Mouse (Mus musculus) left cerebral cortex, adult 9 months (tissue): Measurements from ENCODE around the gene Rps6kl1.
A peak's percentile ranks its signal among the peaks of the same experiment; 100 is the strongest.
"Not testable (repeated sequence)": the region's sequence is repeated elsewhere in the genome, so short reads cannot be mapped to it uniquely, and the experiment has no call there.

Experiments
- DNase-seq, 2 experiments: peaks; one replicate each; pipeline ENCODE4 v3.0.0; 2022; ENCODE audit warnings: low spot score in 2 of 2

Gene Rps6kl1

DNA sequence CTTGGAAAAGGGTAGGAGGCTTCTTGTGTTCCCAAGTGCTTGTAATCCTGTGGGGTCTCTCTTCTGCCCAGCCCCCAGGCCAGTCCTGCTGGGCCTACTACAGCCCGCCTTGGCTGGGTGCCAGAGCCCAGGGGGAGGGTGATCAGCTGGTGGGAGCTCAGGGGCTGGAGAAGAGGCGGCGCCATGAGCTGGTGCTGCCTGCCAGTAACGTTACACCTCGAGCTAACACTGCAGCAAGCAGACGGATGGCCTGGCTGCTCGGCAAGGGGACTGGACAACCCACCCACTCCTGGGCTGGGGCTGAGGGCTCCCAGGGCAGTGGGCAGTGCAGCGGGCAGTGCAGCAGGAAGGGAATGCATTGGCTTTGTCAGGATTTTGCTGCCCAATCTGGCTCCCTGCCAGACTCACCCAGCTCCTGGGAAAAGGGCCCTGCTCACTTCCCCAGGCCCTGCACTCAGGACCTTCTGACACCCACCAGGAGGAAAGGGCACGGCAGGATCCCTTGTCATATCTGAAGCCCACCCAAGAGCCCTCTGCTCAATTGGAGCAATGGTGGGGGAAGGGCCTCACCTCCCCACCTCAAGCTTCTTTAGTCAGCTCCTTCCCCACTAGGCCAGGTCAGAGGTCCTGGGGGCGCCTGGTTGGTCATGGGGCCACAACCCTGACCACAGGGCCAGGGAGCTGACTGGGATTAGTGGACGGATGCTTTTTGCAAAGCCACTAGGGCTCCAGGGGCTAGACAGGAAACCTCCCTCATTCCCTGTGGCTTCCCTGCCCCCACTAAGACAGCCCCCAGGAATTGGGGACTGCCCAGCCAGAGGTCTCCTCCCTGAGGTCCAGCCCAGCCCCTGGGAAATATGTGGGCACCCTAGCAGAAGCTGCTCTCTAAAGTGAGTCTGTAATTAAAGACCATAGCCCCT is 25.1 kb upstream of the Rps6kl1 start:
- no peak for DNase-seq

DNA sequence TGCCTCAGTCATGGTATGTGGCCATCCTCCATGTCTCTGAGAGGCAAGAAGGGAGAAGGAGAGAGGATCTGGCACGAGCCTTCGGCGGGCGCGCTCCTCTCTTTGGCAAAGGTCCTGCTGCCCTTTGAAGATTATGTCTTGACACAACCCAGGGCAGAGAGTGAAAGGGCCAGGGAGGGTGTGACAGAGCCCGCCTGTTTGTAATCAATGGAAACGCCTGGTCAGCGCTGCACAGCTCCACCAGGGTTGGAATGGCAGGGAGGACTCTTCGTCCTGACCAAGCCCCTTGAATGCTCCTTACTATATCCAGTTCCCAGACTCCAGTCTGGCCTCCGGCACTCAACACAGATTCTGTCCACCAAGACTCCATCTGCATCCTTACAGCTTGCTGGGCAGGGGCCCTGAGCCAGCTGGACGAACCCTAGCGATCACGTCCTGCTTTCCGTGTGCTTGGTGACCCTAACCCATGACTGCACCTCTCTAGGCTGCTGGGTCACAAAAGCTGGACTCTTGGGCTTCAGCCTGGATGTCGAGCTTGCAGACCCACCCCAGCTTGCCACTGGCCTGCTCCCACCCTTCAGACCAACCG is 24.1 kb upstream of the Rps6kl1 start:
- DNase-seq = no peak

DNA sequence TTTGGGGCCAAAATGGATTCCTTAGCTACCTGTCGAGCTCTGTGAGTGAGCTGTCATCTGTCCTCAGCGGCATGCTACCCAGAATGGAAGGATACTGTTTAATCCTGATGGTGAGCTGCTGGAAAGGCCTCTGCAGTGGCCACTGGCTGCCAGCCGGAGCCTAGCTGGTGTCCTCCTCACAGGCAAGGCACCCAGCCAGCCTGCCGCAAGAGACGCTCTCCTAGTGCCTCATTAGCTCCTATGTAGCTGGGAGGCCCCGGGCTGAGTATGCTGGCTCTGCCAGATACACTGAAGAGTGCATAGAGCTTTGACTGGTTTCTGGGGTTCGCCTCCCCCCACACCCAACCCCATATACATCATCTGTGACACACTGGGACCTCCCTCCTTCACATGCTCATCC is 23.0 kb upstream of the Rps6kl1 start:
- no peak for DNase-seq

DNA sequence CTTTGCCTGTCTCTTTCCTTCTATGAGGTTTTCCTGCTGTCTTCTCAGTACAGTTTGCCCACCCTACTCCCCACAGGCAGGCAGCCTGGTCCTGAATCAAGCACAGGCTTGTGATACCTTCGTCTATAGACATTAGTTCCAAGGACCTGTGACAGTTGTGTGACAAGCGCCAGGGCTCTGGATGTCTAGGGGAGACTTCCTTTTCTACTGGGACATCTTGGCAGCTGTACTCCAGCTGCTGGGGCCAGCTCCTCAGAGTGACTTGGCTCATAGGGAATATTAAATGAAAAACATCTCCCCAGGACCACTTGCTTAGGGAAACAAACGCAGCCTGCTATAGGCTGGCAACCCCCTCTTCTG is 19.9 kb upstream of the Rps6kl1 start:
- no peak for DNase-seq

DNA sequence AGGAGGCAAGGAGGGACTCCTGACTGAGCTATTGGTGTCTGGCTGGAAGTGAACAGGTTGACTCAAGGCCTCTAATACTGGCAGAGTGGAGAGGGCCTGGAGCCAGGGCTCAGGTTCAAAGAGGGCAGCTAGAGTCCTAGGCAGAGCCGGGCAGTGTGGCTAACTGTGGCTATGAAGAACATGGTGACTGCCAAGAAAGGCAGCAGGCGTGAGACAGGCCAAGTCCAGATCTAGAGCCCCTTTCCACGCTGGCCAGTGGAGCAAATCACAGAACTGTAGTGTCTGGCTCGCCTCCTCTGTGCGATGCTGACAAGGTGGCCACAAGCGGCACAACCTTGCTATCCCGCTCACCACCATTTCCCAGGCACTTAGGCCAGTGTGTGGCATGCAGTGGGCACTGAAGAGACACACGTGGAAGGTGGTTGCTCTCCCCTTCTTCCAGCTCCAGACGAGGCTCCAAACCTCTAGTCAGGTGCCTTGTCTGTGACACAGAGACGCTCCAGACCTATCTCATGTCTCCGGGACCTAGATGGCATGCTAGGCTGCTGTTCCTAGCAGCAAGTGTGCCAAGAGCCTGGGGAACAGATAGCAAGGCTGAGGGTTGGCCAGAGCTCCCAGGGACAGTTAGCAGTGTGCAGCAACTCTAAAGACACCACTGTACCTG is 19.4 kb upstream of the Rps6kl1 start:
- DNase-seq = peak in 1 of 2 experiments; percentile 20

DNA sequence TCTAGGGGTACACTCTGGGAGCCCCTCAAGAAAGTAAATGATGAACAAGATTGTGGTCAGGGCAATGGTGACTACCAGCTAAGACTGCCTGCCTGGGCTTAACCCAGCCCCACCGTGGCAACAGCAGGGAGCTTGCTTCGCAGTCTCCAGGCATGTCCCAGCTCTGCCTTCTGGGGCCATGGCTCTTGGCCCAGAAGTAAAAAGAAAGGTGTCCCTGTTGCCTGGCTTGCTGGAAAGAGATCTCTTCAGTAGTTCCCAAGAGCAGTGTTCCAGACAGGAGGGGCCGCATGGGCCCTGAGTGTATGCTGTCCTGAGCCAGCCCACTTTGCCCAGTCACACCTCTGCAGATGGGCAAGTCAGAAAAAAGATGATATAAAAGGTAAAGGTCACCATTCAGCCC is 18.8 kb upstream of the Rps6kl1 start:
- peak in 1 of 2 experiments; percentile 11 for DNase-seq

DNA sequence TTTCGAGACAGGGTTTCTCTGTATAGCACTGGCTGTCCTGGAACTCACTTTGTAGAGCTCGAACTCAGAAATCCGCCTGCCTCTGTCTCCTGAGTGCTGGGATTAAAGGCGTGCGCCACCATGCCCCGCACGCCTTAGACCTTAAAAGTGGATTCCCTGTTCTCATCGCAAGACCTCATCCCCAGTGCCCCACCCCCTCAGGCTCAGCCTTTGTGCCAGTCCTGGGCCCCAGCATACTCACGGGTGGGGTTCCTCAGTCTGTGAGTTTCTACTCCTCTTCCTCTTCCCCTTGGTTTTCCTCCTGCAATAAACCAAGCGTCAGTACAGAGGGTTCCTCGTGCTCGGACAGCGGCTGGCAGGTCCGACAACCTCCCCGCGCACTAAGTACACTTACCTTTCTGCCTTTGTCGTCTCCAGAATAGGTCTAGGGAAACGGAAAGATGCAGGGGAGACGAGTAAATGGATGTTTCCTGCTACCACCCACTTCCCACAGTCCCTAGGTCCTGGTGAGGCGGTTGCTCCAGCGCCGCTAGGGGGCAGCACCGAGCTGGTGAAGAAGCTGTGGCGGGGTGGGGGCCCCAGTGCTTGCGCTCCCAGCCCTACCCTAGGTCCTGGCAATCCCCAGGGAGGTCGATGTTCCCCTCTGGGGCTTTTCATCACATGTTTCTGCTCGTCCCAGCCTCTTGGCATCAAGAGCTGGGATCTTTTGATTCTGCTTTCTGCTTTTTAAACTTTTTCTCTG is 18.2 kb upstream of the Rps6kl1 start:
- DNase-seq = peak in 1 of 2 experiments; percentile 79

DNA sequence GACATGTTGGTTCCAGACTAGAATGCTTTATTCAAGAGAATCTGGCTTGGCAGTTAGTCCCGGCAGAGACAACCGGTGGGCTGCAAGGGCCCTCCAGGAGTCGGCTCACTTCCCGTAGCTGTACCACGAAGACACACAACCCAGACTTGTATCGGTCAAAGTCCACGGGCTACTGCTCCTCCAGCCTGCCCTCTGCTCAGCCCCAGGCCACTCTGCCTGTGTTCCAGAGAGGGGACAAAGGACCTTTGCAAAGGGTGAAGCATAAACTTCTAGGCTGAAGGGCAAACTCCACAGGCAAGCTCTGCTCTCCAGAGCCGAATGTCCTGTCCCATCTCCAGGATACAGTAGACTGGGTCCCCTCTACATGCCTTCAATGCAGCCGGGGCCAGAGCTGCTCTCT is 15.6 kb upstream of the Rps6kl1 start:
- no peak for DNase-seq

DNA sequence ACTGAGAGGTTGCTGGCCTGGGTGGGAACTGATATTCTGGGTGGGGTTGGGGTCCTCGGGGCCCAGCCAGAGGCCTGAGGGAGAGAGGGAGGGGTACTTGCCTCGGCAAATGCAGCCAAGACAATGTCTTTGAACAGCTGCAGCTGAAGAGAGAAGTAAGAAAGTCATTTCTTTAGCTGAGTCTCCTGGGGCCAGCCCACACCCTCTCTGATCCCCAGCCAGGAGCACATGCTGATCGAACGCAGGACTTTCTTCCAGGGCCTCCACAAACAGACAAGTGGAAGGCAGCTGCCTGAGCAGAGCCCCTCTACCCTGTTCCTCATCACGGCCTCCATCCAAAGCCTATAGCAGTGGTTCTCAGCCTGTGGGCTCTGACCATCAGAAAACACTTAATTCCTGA is 13.9 kb upstream of the Rps6kl1 start:
- DNase-seq = no peak

DNA sequence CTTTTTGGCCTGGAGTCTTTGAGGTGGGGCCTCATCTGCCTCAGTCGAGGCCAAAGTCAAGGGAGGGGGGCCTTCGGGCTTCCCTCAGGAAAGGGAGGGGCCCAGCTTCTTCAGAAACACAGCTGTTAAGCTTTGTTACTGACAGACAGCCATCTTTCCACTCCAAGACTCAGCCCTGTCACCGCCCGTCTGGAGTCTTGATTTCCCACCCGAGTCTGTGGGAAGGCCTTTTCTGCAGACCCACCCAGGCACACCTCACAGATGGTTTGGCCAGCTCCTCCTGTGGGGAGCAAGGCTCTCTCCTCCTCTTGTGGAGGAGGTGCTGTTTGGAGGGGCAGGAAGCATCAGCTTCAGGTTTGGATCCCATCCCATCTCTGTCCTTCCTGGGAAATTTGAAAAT is 8.5 kb upstream of the Rps6kl1 start:
- DNase-seq = no peak

DNA sequence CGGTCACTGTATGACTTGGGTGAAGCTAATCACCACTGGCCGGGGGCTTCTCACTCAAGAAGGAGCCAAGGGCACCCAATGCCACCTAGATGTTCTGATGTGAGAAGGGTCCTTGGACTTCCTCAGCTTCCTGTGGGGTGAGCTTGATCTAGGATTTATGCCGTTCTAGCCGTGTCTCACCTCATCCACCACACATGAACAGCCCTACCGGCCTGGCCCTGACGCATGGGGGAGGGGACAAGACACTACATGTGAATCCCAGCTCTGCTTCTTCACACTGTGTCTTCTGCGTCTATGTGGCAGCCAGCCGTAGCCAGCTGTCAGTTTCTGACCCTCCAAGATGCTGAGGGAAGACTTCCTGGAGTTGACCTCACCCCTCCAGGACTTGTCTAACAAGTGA is 7.7 kb upstream of the Rps6kl1 start:
- no peak for DNase-seq

DNA sequence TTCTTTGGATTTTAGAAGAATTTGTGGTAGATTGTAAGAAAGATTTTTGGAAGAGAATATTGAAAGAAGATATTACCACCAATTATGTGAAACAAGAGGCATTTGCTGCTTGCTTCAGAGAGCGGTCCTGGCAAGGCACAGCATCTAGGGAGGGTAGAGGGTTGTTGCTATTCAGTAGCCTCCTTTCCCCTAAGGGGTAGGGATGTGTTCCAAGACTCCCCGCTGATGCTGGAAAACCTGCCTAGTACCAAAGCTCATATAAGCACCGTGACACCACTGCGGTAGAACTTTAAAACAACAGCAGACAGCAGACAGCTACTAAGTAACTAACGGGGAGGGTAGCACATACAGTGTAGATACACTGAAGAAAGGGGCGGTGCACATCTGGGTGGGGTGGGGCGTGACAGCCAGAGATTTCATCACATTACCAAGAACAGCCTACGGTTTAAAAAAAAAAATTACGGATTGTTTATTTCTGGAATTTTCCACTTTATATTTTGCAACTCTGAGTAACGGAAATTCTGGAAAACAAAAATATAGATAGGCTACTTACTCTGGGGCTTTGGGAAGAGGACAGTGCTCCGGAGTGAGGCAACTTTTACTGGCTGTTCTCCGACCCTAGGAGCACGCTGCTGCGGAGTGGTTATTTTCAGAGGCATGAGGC is 6.9 kb upstream of the Rps6kl1 start:
- no peak for DNase-seq

DNA sequence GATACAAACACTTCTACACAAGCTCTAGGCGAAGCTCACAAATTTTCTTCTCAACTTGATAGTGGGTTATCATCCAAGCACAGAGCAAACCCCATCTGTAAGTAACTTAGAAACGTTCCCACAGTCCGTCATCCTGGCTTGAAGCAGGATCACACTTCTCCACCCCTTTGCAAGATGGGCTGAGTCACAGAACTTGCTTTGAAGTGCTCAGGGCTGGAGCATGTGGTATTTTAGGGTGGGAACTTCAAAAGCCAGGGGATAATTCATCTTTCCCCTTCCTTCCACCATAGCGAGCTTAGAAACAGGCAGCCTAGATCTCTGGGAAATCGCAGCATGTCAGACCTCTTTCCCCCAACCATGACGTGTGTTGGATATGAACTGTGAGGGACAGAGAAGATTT is 5.3 kb upstream of the Rps6kl1 start:
- no peak for DNase-seq

DNA sequence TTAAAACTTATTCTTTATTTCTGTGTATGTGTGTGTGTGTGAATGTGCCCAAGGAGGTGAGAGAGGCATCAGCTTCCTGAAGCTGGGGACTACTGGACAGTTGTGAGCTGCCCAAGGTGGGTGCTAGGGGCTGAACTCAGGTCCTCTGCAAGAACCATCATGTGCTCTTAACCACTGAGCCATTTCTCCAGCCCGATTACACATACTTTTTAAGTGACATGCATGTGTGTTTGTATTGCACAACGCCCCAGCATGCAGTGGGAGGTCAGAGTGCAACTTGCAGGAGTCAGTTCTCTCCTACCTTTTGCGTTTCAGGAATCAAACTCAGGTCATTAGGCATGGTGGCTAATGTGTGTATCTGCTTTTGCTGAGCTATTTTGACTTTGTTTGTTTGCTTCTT is 1.9 kb upstream of the Rps6kl1 start:
- no peak for DNase-seq

DNA sequence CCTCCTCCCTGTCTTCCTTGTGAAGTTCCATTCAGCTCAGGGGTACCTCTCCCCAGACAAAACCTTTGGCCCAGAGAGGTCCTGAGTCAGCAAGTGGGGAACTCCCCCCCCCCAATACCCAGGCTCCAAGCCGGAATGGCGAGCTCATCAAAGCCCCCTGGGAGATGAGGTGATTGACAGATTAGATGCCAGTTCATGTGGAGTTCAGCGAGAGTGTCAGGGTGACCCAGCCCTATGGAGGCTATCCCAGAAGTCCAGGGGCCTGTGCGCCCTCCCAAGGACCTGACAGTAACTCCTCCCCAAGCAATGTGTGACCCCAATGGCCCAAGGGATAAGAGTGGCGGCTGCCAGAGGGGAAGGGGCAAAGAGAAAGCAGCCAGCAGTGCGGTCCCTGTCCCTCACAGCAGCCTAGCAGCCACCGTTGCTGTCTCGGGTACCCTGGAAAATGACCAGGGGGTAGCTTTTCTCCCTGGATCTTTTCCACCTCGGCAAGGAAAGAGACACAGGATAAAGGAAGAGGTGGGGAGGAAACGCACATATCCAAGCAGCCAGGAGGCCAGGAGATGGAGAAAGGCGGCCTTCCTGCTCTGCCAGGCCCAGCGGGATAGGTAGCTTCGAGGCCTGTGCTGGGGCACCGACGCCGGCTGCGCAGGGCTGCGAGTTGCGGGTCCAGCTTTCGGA is 603 bp downstream of the Rps6kl1 start:
- no peak for DNase-seq

DNA sequence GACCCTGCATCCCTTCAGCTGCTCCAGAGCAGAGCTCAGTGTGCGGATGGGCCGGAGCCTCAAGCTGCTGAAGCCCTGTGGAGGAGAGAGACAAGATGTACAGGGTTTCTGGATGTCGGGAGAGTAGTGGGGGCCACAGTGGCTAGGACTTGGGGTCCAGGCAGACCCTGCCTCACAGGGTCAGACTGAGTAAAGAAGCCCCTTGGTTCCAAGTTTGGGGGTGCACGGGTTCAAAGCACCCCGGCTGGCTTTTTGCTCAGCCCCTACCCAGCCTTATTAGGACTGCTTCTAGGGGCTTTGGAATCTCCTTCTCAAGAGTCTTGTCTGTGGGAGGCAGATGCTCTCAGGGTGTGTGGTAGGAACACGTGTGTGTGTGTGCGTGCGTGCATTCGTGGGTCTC is 4.2 kb downstream of the Rps6kl1 start:
- no peak for DNase-seq

DNA sequence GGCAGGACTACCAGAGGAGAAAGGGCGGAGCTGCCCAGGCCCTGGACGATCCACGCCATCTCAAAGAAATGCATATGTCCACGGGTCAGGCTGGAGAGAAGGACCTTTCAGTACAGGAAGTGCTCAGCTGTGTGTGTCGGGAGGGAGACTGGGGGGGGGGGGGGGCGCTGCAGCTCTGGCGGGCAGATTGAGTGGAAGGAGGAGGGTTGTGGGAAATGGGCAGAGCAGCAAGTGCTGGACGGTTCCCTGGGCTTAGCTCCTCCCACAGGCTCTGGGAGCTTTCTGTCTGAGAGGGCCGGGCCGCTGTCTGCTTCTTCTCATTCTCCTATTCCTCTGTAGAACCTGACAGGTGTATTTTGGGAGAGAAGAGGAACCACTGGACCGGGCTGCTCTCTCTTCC is 4.7 kb downstream of the Rps6kl1 start:
- DNase-seq = no peak

DNA sequence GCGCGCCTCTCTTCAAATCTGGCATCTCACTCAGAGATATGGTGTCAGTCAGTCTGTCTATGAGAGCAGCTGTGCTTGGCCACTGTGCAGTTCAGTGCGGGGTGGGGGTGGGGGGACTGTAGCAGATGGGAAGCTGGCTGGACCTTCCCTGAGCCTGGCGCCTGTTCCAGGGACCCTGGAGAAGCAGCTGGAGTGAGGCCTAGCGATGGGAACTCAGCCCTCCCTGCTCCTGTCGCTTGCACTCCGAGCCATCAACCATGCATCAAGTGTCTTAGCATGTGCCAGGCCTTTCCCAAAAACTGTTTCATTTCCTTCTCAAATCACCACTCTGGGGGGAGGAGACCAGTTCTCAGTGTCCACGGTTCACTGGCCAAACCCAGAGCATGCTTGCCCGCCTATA is 5.4 kb downstream of the Rps6kl1 start:
- no peak for DNase-seq

DNA sequence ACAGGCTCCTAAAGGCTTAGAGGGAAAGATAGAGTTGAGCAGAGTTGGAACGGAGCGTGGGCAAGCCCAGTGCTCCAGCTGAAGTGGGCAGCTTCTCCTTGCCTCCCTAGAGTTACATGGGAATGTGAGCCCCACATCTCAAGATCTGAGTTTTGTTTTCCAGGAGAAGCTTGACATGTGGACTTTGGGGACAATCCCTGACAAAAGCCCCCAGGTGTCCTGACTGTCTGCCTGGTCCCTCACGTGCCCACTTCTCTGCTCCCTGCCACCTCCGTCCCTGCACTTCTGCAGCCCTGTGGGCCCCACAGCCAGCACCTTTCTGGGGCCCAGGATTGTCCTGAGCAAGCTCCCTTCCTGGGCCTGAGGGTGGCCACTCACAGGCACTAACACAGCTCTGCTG is 6.2 kb downstream of the Rps6kl1 start:
- no peak for DNase-seq

DNA sequence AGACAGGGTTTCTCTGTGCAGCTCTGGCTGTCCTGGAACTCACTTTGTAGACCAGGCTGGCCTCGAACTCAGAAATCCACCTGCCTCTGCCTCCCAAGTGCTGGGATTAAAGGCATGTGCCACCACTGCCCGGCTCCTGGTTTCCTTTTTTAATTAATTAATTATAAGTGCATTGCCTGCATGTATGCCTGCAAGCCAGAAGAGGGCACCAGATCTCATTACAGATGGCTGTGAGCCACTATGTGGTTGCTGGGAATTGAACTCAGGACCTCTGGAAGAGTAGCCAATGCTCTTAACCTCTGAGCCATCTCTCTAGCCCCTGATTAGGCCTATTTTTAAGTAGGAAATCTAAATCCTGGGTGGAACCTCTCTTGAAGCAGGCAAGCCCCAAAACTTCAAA is 6.8 kb downstream of the Rps6kl1 start:
- not testable (repeated sequence) for DNase-seq

DNA sequence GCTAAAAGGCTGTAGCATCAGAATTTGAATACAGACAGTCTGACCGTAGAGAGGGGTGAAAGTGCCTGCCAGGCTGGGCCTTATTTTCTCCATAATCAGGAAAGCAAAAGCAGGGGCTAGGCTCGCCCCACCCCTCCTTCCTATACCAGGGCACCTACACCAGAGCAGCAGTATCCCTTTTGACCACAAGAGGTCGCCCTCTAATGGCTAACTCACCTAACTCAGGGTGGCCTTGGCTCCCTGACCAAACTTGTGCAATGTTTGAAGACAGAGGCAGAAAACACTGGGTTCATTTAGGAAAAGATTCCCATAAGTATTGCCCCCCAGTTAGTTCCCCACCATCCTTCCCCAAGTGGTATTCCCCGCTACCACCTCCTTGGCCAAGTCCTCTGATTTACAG is 8.3 kb downstream of the Rps6kl1 start:
- peak in 1 of 2 experiments; percentile 89 for DNase-seq
